Mouse (Mus musculus) layer of hippocampus, adult 18-20 months (tissue): Measurements from ENCODE around the gene Gm10799. TPM values are rescaled to one million over a fixed set of nuclear protein-coding genes. Genes with fewer than 3 reads are reported as not detected.
"Not testable (repeated sequence)": the region's sequence is repeated elsewhere in the genome, so short reads cannot be mapped to it uniquely, and the experiment has no call there.

ENCODE experiments used
- DNase-seq, 2 experiments: peaks; one replicate each; pipeline ENCODE4 v3.0.0; 2022; ENCODE audit warnings: low spot score in 2 of 2
- long read RNA-seq: library from polyadenylated mRNA; stranded (forward); transcript quantifications from one replicate; pipeline ENCODE4 v2.0.0, GENCODE M21; 2021
- total RNA-seq, 2 experiments: library from RNA; stranded (reverse); gene quantifications; 2 replicates each; pipeline ENCODE4 v1.2.3; 2021

The Gm10799 gene
- total RNA-seq = not detected
- long read RNA-seq = 0 reads

DNA sequence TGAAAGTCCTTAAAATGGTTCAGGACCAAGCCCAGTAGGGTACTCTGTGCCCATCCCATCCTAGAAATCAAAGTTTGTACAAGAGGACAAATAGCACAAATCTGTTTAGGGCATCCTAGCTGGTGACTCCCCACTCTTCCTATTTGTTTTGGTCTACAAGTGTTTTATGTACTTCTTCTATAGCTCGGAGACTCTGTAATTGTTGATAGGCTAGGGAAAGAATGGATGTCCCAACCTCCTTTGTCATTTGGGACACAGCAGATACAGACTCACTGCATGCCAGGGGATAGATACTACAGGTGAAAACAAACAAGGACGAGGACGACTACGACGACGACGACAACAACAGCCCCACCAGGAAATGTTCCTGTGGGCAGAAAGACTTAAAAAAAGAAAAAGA is at the start of gene Gm10799:
Gm10799 (minus strand) TSS at position 101 of the 400 bp plus-strand sequence.
- DNase-seq = not testable (repeated sequence)

DNA sequence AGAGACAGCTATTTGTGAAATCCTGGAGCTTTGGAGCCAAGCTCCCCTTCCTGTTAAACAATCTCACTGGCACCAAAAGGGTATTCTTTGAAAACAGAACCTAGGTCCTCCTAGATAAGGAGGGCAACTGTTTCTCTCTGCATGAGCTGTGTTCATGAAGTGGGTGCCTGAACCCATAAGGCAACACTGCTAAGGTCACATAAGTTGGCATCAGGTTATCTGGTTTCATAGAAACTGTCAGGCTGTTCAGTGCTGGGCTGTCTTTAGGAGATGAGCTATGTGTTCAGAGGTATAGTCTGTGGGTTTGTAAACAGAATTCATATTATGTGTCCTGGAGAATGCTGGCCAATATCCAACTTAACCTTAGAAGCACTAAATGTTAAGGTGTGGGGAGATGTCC is 48.8 kb upstream of the Gm10799 start:
- not testable (repeated sequence) for DNase-seq

DNA sequence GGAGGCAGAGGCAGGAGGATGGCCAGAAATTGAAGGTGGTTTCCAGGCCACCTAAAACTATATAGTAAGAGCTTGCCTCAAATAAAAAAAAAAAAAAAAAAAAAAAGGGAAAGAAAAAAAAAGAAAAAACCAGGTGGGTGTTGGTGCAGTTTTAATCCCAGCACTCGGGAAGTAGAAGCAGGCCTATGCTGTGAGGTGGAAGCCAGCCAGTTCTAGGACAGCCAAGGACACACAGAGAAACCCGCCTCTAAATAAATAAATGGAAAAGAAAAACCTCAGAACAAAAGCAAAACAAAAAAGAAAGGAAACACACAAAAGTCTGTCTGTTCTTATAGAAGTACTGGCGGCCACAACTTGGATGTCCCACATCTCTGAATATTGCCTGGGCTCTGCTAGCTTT is 46.5 kb upstream of the Gm10799 start:
- no peak for DNase-seq

DNA sequence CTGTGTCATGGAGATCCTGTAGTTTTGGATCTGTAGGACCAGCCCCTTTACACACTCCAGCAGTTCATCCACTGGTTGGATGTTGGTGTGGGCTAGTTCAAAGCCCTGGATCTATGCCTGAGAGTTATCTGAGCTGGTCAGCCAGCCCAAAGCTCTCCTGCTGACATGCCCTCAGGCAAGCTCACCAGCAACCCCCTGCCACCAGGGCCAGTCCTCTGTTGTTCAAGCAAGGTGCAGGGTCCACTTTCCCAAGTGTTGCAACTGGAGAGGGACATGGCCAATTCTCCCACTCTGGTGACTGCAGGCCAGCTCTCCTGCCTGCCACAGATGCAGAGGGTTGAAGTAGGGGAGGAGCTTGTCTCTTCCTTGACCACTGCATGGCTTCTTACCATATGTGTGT is 45.2 kb upstream of the Gm10799 start:
- not testable (repeated sequence) for DNase-seq

DNA sequence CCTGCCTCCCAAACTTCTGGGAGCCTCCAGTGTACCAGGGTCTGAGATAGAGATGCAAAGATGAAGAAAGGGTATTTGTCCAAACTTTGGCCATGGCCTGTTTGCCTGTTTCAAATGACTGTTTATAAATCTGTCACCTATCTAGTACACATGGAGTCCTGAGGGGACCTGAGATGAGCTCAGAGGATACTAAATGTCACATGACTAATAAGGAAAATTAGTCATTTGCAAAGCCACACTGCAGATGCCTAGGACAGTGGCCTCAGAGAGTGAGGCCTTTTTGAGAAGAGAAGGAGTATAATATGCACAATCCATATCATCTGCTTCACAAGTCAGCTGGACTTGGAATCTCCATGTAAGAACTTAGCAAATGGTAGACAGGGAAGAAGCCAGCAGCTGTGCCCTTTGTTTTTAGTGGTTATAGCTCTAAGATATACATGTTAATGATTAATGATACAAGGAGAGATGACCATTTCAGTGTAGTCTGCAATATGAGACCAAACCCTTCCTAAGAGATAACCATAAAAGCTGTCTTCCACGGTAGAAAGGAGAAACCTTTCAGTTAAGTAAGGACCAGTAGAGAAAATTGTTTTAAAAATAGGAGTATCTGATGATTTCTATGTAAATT is 42.9 kb upstream of the Gm10799 start:
- DNase-seq = not testable (repeated sequence)

DNA sequence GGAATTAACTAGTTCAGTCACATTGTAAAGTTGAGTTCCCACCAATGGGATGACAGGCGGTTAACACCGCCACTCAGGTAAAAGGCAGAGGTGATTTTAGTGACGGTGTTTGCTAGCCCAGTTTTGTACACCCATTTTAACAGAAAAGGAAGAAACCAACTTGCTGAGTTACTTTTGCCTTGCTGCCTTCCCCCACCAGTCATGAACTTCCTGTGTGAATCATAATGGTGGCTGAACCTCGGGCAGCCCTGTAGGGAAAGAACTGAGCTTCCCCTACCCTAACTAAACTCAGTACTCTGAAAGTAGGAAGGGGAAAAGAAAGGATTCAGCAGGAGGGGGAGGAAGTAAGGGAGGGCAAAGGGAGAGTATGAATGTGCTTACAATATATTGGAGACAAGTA is 41.7 kb upstream of the Gm10799 start:
- no peak for DNase-seq

DNA sequence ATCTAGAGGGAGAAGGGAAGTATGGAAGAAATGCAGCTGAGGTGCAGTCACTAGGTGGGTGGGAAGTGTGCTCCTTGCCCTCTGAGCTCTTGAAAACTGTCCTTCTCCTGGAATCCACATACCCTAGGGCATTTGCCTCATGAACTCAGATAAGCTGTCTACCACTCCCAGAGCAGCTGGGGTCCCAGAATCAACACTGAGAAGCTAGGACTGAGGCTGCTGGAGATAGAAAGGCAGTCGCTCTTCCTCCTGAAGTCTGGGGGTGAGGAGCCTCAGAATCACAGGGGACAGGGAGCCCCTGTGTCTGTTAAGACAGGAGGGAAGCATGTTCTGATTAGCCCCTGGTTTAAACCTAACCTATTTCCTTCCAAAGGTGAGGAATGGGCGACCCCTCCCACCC is 41.2 kb upstream of the Gm10799 start:
- DNase-seq = no peak

DNA sequence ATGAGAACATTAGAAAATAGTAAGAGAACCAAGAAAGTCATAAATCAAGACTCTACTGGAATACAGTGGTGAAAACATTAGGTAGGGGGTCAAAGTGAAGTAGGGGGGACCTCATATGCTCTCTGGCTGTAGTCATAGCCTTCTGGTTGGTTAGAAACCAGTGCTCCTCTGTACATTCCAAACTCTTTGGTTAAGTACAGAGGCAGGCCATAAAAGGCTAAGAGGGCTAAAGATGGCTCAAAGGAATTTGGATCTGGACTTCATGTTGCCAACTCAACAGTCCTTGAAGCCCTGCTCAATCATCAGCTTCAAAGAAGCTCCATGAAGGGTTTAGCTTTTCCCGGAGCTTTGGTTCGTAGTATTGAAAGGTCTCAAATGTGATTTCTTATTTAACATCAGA is 40.7 kb upstream of the Gm10799 start:
- DNase-seq = not testable (repeated sequence)

DNA sequence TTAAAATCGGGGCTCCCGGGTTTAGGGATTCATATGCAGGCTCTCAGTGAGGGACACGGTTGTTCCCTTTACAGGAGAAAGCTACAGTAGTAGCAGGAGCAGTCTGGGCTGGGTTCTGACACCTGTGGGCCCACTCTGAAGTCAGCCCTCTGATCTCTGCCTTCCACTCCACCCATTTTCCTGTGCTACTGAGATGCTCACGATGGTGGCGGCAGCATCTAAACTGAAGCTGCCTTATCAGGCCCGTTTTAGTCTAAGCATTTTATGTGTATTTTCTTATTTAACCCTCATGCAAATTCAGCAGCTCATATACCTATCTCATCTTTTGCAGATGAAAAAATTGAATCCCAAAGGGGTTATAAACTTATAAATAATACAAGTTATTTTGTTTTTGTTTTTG is 36.5 kb upstream of the Gm10799 start:
- DNase-seq = no peak

DNA sequence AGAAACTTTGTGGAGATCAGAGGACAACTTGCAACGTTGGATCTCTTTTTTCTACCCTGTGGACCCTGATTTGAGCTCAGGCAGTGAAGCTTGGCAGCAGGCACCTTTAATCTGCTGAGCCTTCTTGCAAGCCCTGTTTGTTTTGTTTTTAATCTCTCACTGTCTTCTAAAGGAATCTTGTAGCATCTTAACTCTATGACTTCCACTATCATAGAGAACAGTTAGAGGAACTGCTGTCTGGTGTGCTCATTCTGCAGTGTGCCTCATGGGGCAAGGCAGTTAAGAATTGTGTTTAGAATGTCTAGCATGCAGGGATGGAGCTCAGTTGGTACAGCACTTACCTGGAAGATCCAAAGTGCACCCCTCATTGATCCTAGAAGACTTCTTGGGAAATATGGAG is 31.6 kb upstream of the Gm10799 start:
- DNase-seq = no peak

DNA sequence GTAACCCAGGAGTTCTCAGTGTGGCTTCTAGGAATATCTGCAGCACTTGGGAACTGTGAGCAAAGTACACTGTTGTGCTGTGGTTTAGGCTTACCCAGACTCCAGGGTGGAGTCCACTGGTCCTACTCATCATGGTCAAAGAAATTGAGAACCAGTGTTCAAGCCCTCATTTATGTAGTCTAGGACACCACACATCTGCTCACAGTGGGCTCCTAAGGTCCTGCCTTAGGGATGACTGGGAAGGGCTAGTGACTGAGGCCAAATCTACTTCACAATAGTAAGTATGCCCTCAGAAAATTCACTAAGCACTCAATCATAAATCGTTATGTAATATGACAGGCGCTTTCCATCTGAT is 30.9 kb upstream of the Gm10799 start:
- DNase-seq = no peak

DNA sequence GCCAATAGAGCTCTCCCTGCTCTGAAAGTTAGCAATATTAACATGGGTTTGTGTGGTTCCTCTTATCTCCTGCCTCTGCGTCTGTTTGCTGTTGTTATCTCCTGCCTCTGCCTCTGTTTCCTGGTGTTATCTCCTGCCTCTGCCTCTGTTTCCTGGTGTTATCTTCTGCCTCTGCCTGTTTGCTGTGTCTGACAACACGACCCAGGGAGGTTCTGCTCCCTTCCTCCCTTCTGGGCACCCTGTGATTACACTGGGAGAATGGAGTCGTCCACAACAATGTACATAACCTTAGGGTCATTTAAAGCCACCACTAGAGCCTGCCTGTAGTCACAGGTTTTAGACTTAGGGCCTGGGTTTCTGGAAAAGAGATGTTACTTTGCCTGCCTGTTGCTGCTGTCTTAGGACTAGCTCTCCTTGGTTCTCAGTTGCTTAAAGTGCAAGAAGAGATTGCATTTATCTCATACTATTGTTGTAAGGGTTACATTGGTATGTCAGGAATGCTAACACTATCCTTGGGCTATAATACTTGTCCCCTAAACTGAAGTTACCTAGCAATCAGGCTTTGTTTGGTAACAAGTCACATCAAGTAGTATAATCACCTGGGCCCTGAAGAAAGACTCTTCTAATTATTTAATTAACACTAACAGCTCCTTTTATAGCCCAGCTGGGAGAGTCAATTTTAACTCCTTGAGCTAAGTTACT is 30.3 kb upstream of the Gm10799 start:
- DNase-seq = no peak

DNA sequence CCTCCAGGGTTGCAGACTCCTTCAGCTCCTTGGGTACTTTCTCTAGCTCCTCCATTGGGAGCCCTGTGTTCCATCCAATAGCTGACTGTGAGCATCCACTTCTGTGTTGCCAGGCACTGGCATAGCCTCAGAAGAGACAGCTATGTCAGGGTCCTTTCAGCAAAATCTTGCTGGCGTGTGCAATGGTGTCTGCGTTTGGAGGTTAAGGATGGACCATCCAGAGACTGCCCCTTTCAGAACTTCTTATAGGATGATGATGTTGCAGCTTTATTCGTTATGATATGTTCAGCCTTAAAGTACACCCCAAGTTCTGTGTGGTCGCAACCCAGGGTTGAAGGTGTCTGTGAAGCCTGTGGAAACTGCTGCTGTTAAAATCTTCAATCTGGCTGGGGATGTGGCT is 29.0 kb upstream of the Gm10799 start:
- DNase-seq = not testable (repeated sequence)

DNA sequence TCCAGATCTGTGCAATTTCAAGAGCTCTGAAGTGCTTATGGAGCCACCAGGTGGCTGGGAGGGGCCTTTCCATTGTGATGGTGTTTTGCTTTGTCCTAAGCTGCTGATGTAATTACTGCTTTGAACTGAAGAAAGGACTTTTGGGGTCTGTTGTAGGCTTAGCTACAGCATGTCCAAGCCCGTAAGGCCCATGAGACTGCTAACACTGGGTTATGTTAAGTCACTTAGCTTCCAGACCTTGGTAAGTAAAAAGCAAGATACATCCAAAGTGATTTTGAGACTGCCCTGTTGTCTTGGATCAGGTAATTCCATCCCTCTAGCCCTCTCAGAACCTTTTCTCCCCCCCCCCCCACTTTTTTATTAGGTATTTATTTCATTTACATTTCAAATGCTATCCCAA is 28.4 kb upstream of the Gm10799 start:
- not testable (repeated sequence) for DNase-seq

DNA sequence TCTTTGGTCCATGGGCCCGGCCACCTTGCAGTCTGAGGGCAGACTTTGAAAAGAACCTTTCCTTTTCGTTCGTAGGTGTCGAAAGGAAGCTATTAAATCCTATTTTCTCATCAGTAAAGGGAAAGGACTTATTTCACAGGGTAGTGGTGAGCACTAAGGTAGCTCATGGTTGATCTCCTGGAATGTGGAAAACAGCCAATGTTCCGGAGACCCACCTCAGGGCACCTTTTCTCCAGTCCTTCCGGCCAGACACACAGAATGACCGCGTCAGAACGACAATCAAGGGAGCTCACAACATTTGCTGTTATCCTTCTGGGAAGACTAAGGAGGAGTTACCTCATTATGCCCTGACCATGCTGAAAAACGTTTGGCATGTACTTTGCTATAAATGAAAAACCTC is 27.9 kb upstream of the Gm10799 start:
- no peak for DNase-seq

DNA sequence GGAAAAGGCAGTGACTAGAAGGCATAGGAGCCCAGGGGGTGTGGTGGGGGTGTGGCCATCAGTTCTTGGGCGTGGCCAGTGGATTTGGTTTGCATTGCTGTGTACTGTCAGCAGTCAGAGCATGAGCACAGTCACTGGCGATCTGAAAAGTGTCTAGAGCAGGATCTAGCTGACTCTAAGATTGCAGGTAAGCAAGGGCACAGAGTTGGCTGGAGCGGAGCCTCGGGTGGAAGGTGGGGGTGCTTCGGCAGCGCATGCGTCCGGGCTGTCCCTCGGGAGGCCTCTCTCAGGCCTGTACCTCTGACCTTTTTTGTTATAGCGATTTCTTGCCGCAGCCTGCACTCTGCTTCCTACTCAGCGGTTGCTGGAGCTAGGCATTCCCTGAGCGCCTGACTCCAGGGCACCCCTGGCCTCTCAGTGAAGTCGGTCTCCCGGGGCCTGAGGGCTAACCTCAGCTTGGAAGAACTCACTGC is 27.4 kb upstream of the Gm10799 start, which contains the start of gene Cd59a:
Cd59a (plus strand) TSS at position 61 of the 473 bp plus-strand sequence.
- DNase-seq = peak; percentile 56 to 66

DNA sequence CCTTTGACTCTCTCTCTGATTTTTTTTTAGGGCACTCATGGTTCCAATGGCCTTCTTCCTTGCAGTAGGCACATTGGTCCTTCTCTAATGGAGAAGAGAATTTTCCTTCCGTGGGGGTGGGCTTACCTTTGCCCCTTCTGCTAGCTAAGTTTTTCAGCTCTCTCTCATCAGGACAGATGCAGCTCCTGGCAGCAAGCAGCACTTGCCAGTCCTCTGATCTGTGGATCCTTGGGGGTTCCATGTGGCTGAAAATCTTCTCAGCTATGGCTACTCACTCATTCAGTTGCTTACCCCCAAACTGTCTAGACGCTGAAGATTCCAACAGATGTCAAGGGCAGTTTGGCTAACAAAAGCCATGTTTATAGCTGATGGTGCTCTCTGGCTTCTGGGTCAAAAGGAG is 25.0 kb upstream of the Gm10799 start:
- DNase-seq = no peak

DNA sequence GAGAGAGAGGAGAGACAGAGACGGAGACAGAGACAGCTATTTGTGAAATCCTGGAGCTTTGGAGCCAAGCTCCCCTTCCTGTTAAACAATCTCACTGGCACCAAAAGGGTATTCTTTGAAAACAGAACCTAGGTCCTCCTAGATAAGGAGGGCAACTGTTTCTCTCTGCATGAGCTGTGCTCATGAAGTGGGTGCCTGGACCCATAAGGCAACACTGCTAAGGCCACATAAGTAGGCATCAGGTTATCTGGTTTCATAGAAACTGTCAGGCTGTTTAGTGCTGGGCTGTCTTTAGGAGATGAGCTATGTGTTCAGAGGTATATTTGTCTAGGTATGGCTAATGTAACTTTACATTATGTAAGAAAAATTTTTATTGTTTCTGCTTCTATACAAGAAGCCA is 19.2 kb upstream of the Gm10799 start:
- DNase-seq = not testable (repeated sequence)

DNA sequence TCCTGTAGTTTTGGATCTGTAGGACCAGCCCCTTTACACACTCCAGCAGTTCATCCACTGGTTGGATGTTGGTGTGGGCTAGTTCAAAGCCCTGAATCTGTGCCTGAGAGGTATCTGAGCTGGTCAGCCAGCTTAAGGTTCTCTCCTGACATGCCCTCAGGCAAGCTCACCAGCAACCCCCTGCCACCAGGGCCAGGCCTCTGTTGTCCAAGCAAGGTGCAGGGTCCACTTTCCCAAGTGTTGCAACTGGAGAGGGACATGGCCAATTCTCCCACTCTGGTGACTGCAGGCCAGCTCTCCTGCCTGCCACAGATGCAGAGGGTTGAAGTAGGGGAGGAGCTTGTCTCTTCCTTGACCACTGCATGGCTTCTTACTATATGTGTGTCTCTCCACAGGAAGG is 15.7 kb upstream of the Gm10799 start:
- DNase-seq = not testable (repeated sequence)

DNA sequence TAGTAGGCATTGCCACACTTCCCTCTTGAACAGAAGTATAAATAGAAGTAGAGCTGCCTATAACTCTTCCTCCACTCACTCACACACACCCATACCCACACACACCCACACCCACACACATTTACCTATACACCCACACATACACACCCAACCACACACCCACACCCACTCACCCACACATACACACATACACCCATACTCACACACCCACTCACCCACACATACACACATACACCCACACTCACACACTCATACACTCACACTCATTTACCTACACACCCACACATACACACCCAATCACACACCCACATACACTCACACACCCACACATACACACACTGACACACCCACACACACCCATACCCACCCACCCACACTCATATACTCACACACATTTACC is 14.1 kb upstream of the Gm10799 start:
- no peak for DNase-seq

DNA sequence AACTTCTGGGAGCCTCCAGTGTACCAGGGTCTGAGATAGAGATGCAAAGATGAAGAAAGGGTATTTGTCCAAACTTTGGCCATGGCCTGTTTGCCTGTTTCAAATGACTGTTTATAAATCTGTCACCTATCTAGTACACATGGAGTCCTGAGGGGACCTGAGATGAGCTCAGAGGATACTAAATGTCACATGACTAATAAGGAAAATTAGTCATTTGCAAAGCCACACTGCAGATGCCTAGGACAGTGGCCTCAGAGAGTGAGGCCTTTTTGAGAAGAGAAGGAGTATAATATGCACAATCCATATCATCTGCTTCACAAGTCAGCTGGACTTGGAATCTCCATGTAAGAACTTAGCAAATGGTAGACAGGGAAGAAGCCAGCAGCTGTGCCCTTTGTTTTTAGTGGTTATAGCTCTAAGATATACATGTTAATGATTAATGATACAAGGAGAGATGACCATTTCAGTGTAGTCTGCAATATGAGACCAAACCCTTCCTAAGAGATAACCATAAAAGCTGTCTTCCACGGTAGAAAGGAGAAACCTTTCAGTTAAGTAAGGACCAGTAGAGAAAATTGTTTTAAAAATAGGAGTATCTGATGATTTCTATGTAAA is 13.2 kb upstream of the Gm10799 start:
- DNase-seq = not testable (repeated sequence)

DNA sequence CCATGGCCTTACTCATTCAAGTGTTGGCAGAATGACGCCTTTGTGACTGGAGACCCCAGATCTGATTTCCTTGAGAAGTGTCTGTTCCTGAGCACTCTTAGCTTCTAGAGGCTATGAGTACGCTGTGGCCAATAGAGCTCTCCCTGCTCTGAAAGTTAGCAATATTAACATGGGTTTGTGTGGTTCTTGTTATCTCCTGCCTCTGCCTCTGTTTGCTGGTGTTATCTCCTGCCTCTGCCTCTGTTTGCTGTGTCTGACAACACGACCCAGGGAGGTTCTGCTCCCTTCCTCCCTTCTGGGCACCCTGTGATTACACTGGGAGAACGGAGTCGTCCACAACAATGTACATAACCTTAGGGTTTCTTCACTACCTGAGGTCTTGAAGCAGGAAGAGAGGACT is 9.9 kb upstream of the Gm10799 start:
- DNase-seq = not testable (repeated sequence)
